Mouse (Mus musculus): ENCODE measurements at regions not wholly inside any gene's neighbourhood (a gene's known extent, or its start where the extent isn't known, plus 50 kb on each side); places are given as distances from the start of the nearest gene placed in this dataset.
A peak's percentile ranks its signal among the peaks of the same experiment; 100 is the strongest.

DNA sequence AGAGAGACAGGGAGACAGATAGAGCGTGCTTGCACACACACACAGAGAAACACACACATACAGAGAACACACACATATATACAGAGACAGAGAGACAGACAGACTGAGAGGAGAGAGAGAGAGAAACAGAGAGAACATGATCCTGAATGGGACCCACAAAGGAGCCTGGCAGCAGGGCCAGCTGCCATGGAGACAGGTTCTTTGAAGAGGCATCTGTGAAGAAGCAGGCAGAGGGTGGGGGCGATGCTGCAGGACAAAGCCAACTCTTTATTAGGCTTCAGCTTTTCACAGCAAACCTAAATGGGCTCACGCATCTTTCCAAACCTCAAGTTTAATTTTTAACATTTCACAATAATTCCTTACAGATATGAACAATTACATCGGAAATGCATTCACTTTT, 90.0 kb upstream of the Dlx2 start:
- DNase-seq (ENCODE audit: extremely low spot score, low spot score) = peak; percentile 37

DNA sequence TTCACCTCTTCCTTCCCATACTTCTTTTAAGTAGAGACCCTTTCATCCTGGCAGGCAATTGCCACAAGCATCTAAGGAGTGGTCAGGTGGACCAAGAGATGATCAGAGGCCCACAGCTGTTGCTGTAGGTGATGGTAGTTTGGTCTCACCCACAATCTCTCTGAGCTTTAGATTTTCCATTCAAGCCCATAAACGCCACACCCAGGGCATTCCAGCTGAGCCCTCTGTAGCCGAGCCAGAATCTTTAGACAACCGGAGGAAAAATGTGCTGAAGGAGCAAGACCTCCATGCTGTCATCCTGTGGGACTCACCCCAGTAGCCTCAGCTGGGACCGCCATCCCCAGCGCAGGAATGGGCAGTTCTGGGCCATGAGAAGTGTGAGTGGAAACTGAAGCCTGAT, 93.7 kb upstream of the Dlx2 start:
- DNase-seq (ENCODE audit: extremely low spot score, low spot score) = no peak

DNA sequence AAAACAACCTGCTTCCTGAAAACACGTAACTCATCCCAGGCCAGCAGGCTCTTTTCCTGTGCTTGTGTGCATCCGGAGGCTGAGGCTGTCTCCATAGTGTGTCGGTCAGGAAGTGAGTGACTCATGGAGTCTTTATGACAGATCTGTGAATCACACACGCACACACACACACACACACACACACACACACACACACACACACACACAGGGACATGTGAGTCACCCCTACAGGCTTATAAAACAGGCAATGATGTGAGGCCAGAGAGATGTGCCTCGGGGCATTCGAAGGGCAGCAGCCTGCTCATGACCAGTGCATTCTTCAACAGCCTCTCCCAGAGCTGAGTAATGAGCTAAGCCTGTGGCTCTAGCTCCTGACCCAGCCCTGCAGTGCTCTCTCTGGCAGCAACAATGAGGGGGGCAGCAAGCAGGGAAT, 97.5 kb upstream of the Dlx2 start:
- peak; percentile 29 for DNase-seq (ENCODE audit: extremely low spot score, low spot score)

DNA sequence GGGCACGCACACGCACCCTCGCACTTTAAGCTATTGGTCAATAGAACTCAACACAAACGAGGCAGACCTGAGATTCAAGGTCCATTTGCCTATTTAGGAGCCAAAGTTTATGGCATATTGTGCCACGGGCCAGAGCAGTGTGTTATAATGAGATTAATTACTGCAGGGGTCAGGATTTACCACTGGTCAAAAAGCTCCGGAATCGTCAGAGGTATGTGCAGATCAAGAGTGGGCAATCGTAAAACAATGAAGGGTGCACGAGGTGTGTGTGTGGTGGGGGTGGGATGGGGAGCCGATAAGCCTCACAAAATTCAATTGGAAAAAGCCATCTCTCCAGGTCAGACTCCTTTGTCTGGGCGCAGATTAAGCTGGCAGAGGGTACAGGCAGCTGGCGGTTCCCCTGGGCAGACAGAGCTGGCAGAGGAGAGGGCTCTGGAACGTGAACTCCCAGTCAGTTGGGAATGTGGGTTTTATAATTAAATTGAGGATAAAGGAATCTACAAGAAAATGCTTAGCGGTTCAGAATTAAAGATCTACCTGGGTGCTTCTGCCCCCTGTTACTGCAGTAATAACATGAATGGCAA, 97.4 kb upstream of the Itga6 start:
- DNase-seq (ENCODE audit: extremely low spot score, low spot score) = no peak

DNA sequence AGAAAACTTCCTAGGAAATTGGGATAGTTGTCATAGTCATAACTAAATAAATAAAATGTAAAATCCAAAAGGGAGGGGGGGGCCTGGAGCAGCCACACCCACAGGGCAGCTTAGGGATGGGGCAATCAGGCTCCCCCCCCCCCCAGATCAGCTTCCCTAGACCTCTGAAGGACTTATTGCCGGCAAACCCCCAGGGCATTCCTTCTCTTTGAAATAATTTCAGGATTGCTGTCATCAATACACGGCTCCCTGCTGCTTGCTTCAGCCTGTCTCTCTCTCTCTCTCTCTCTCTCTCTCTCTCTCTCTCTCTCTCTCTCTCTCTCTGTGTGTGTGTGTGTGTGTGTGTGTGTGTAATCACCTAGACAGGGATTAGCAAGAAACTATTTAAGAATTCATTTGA, 93.8 kb upstream of the Itga6 start:
- no peak for DNase-seq (ENCODE audit: extremely low spot score, low spot score)

DNA sequence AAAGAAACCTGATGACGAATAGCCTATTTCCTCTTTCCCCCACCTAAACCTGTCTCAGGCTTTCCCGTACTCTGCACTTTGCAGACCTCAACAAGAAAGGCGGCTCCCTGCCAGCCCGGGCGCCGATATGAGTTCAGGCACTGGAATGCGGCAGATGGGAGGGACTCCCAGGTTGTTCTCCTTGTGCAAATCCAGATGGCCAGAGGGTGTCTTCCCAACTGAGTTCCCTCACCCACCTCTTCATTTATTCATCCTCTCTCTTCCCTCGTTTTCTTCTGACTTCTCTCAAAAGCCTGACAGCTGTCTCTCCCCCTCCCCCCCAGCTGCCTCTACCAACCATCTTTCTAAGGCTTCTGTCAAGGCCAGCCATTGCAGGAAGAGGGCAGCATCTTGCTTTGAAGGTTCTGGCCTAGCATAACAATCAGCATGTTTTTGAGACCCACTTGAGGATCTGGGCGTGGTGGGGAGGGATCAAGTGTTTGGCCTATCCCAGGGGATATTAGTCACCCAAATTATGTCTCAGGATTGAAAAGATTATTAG, 93.1 kb upstream of the Itga6 start:
- DNase-seq (ENCODE audit: extremely low spot score, low spot score) = peak; percentile 52

DNA sequence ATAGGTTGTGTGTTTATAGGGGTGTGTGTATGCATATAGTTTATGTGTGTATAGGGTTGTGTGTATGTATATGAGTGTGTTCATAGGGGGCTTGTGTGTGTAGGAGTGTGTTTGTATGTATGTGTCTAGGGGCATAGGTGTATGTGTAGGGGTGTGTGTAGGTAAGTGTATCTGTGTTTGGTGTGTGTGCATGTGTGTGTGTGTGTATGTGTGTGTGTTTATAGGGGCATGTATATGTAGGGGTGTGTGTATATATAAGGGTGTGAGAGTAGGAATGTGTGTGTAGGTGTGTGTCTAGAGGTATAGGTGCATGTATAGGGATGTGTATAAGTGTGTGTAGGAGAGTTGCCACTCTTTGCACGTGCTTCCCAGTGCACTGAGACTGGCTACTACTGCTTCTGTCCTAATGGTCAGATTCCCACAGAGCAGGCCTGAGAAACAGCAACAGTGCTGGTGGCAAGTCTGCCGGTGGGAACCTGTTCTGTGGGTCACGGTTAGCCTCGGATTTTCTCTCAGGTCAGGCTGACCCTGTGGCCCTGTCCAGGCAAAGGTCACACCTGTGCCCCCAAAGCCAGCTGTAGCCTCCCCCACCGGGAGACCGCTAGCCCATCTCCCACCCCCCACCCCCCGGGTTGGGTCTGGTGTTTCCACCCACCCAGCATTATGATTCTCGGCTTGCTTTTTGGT, 90.5 kb upstream of the Itga6 start:
- peak; percentile 40 for DNase-seq (ENCODE audit: extremely low spot score, low spot score)

DNA sequence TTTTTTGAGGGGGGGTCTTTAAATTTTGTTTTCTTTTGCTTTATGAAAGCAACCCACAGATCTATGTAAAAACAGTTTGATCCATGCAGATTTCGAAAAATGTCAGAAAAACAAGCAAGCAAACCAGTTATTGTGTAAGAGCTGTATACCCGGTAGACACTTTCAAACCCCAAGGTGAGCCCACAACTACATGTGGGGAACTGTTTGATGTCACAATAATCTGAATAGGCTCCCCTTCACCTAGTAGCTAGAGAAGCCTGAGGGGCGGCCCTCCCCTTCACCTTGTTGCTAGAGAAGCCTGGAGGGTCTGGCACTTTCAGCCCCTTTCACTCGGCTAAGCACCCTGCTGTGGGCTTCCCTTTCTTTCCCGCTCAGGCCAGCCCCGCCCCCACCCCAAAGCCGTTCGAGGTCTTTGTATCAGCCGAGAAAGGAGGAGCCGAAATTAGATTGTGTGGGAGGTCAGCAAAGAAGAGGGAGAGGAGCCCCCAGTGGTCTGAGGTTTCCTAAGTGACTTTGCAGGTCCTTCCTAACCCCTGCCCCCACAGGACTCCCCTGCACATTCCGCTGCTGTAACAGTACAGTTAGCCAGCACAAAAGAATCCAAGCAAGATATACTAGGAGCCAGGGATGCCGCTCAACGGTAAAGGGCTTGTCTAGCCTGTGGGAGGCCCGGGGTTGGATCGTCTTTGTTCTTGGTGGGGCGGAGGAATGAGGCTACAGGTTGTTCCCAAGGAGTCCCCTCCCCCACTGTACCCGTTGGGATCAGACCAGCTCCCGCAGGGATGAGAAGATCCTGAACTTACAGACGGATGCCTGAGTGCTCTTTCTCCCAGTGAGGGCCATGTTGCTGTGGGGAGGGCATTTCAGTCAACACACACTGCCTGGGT, 89.7 kb upstream of the Itga6 start:
- DNase-seq (ENCODE audit: extremely low spot score, low spot score) = peak; percentile 86

DNA sequence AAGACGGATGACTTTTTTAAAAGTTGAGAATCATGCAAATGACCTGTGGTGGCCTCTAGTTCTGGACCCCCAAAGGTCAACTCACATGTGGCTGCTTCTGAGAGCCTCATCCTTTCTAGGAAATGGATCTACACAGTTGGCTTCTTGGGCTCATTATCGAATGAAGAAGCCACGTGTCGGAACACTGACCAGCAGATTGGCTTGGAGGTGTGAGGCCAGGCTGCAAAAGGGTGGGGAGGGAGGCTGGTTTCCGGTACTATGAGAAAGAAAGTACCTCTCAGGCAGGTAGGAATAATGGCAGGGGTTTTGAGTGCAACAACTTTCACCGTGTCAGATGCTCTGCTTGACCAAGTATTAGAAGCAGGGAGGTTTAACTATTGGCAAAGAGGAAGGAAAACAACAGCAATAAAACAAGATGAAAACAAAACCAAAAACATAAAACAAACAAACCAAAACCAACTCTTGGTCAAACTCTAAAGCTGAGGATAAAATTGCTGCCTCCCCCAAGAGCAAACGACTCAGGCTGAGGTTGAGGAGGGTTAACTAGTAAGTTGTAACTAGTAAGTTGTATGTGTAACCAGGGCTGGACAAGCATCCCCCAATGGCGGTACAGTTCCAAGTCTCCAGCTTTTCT, 88.7 kb upstream of the Itga6 start:
- peak; percentile 32 for DNase-seq (ENCODE audit: extremely low spot score, low spot score)

DNA sequence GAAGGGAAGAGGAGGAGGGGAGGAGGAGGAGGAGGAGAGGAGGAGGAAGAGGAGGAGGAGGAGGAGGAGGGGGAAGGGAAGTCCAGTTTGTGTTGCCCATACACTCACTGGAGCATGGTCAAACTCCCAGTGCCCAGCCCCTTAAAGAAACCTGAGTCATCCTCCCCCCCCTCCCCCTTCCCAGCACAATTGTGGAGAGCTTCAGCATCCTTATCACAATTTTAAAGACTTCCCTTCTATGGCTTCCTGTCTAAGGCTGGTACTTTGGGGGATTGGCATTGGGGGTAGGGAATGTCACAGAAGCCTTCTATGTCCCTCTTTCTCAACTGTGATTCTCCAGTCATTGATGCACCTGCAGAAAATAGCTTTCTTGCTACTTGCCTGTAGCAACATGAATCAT, 84.0 kb upstream of the Itga6 start:
- no peak for DNase-seq (ENCODE audit: extremely low spot score, low spot score)

DNA sequence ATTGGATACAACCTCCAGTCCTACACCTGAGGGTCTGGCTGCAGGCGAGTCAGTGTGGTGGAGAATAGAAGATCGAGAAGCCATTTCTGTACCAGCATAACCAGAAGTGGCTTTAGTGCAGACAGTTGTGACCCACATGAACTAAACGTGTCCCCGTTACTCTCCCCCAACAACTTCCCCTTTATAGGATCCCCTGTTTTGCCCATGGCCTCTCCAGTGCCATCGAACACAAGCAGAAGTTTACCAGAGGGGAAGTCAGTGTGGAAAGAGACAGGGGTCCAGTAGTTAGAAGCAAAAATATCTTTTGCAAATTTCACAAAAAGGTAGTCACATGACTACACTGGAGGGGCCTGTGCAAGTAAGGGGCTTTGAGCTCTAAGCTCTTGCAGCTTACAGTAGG, 83.4 kb upstream of the Itga6 start:
- DNase-seq (ENCODE audit: extremely low spot score, low spot score) = no peak

DNA sequence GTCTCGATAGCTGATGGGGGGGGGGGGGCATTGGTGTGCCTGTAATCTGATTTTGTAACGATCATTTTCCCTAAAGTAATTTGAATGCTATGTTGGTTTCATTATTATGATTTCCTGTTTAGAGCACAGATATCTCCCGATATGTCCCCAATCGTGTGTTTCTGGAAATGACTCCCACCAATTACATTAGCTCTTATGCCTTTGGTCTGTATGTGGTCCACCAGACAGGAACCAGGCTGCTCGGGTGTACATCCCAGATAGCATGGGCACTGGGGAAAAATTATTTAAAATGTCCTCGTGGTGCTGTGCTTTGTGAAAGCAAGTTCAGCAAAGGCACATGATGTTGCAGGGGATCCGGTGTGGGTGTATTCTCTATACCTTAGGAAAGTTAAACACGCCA, 82.0 kb upstream of the Itga6 start:
- no peak for DNase-seq (ENCODE audit: extremely low spot score, low spot score)

DNA sequence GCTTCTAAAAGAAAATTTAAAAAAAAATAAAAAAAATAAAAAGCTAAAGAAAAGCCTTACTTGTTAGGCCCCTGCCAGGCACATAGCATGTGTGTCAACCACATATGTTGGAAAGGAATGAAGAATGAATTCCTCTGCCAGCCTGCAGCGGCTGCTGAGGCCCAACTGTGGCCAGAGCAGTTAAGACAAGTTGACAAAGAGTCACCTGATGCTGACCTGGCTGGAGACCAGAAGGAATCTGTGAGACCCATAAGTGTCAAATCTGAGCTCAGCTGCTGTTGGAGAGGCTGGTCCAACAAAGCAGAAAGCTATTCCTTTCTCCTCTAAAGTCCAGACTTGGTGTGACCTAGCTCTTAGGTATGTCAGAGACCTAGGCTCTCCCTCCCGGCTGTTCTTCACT, 78.5 kb upstream of the Itga6 start:
- no peak for DNase-seq (ENCODE audit: extremely low spot score, low spot score)

DNA sequence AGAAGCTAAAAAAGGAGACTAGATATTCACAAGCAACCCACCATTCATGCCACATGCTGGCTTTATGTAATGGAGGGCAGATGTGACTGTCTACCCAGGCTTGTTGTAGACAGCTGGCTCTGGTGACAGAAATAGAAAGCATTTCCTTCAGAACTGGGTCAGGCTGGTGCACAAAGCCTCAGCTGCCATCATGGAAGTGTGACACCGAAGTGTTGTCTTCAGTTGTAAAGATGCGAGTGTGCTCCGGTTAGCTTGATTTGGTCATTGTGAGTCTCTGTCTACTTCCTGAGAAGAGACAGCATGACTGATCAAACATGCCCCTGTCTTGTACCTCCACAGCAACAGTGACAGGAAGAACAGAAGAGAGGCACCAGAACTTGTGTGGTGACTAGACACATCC, 77.7 kb upstream of the Itga6 start:
- DNase-seq (ENCODE audit: extremely low spot score, low spot score) = no peak

DNA sequence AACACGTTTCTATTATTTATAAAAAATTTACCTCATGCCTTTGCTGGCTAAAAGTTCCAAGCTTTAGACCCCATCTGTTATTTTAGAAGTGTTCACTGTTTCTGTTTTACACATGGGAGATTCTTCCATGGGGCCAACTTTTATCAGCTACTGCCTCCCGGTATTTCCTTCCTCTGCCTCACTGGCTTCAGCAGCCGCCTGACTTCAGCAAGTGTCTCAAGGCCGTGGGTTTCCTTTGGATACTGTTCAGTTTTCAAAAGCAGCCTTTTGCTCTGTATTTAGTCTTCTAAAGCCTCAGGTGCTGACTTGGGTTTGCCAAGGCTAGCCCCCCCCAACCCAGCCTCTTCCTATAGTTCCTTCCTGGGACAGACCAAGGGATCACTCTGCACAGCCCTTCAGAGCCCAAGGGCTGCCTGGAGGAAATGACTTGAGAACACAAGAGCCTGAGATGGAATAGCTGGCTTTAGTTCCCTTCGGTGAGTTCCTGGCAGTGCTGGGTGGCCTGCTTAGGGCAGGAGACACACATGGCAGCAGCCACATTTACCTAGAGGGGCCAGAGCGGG, 75.1 kb upstream of the Itga6 start:
- no peak for DNase-seq (ENCODE audit: extremely low spot score, low spot score)

DNA sequence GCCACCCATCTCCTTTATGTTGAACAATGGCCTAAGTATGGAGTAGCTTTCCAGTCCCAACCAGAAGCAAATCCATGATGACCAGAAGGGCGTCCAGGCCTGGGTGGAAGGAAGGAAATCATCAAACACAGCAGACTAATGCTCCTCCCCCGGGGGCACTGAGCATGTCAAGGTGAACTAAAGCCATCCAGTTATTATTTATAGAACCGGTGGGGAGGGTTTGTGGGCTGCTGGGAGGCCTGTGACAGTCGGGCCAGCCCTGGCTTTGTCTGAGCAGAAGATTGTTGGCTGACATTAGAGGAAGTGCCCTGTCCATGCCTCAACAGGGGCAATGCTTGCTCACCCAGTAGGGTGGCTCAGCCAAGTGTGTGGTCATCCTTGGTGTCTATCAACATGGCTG, 74.5 kb upstream of the Itga6 start:
- no peak for DNase-seq (ENCODE audit: extremely low spot score, low spot score)

DNA sequence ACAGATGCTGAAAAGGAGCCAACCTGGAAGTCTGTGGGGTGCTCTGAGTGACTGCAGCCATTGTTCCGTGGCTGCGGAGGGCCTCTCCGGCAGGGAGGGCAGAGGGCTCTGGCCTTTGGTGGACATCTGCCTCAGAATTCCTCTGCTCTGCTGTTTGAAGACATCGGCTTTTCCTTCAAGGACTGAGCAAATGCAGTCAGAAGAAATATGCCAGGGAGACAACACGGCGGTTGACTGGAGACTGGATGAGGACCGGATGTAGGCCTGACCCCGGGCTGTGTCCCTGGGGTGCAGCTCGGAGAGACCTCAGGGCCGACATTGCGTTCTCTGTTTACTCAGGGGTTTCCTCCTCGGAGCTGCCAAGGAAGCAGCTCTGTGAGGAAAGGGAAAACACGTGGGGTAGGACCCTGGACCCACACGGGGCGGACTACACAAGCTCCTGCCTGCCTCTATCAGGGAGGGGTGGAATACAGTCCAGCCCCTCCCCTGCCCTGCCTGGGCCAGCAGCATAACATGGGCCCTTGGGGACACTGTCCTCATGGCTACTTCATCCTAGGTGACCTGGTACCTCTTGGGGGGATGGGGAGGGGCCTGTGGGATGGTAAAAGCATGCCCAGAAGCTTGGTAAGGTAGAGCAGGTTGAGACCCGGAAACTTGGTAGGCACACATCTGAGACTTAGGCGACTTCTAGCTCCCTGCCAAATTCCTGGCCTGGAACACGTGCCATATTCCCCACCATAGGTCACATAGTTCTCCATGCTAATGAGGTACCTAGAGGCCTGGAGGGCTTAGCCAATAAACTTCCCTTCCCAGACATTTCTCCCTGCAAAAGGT, 72.1 kb upstream of the Itga6 start:
- DNase-seq (ENCODE audit: extremely low spot score, low spot score) = peak; percentile 31

DNA sequence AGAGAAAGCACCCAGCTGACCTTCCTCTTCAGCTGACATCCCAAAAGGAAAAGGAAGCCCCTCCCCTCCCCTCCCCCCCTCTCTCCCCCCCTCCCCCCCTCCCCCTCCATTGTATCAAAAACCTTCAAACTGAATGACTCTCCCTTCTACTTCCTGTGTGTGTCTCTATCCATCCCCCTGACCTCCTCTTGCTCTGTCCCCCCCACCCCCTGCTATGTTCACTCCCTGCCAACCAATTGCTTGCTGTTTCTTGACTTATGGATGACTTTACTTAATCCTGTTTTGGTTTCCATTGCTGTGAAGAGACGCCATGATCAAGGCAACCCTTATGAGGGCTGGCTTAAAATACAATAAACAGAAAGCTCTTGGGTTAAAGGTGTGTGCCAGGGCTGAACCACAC, 64.7 kb upstream of the Itga6 start:
- peak; percentile 22 for DNase-seq (ENCODE audit: extremely low spot score, low spot score)

DNA sequence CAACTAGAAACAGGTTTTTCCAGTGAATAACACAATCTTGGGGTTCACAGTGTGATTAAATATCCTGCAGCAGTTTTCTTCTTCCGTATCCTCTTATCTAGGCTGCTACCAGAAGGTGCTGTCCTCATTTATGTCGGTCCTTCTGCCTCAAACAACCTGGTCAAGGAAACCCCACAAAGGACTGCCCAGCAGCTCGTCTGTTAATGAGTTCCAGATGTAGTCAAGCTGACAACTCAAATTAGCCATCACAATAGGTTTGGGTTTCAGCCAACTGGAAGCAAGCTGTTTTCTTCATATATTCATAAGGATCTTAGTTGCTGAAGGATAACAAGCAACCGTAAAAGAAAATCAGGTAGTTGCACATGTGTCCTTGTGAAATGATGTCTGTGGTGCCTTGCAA, 64.3 kb upstream of the Itga6 start:
- DNase-seq (ENCODE audit: extremely low spot score, low spot score) = no peak

DNA sequence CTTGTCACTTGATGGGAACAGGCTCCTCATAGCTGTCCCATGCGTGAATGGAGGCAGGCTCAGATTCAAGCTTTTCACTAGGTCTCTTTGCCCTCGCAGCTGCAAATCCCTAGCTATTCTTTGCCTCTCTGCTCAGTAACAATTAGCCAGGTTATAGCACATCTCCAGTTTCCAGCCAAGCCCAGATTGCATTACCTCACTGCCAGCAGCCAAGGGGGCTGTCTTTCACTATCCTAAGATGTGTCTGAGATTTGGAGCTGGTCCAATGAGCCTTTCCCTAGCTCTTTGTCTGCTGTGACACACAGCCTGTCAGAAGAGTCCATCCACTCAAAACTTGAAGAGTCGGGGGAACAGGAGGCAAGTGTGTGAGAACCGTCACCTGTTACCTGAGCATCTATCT, 62.0 kb upstream of the Itga6 start:
- no peak for DNase-seq (ENCODE audit: extremely low spot score, low spot score)

DNA sequence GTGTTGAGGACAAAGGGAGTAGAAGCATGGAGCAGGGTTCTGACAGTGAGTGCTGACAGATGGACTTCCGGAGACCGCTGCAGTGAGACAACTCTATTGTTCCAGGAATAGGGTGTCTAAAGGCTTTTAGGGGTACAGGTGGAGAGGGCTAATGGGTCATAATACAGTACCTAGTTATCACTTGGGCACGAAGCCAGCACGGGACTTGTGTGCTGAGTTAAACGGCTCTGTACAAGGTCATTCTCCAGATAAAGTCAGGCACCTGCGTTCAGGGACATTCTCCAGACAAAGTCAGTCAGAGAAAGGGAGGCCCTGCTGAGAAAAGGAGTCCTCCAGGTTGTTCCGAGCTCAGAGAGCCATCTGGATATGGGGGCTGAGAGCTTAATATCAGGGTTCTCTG, 60.2 kb upstream of the Itga6 start:
- DNase-seq (ENCODE audit: extremely low spot score, low spot score) = no peak

Data from neural tube, embryonic 10.5 days (tissue).